Mouse (Mus musculus) stomach, postnatal 0 days (tissue): ENCODE results near the gene Fam92b. TPM values are rescaled to one million over a fixed set of nuclear protein-coding genes. Genes with fewer than 3 reads are reported as not detected.
A peak's percentile ranks its signal among the peaks of the same experiment; 100 is the strongest.

Experiments used
- ATAC-seq: fragments of 200-750 bp; cut with Nextera tagmentation; 2 replicates; pipeline ENCODE4 v1.8.0; 2017; ENCODE audit not compliant: low FRiP score, low TSS enrichment
- DNase-seq: peaks from one replicate; pipeline ENCODE4 v3.0.0-alpha.2; 2016; ENCODE audit warnings: low spot score
- H3K27ac ChIP-seq: fragments of 300-500 bp; sonication (generic); replicated peaks from 2 replicates; pipeline ENCODE4 v1.5.1; 2014; ENCODE audit warnings: mild to moderate bottlenecking, control low read depth
- H3K27me3 ChIP-seq: fragments of 300-500 bp; sonication (generic); 2 replicates; pipeline ENCODE4 v1.6.1; 2014; ENCODE audit warnings: low read length; ENCODE audit not compliant: control insufficient read depth, insufficient read depth
- H3K36me3 ChIP-seq: fragments of 300-500 bp; sonication (generic); 2 replicates; pipeline ENCODE4 v1.6.1; 2014; ENCODE audit warnings: low read length, mixed read lengths; ENCODE audit not compliant: control insufficient read depth, insufficient read depth
- H3K4me1 ChIP-seq: fragments of 300-500 bp; sonication (generic); replicated peaks from 2 replicates; pipeline ENCODE4 v1.6.1; 2014; ENCODE audit warnings: antibody characterized with exemption; ENCODE audit not compliant: control insufficient read depth, insufficient read depth
- H3K4me2 ChIP-seq: fragments of 300-500 bp; sonication (generic); replicated peaks from 2 replicates; pipeline ENCODE4 v1.6.1; 2014; ENCODE audit warnings: low read depth, mild to moderate bottlenecking, control low read depth, moderate library complexity
- H3K4me3 ChIP-seq: fragments of 300-500 bp; sonication (generic); 2 replicates; pipeline ENCODE4 v1.5.1; 2014; ENCODE audit warnings: low read depth, low read length, control low read depth
- H3K9ac ChIP-seq: fragments of 300-500 bp; sonication (generic); 2 replicates; pipeline ENCODE4 v1.6.1; 2014; ENCODE audit warnings: mild to moderate bottlenecking, low read length, control low read depth, mixed read lengths
- H3K9me3 ChIP-seq: fragments of 300-500 bp; sonication (generic); 2 replicates; pipeline ENCODE4 v1.6.1; 2016; ENCODE audit warnings: low read length; ENCODE audit not compliant: control insufficient read depth
- CTCF ChIP-seq: IDR thresholded peaks from 2 replicates; pipeline ENCODE4 v1.5.1; 2016; ENCODE audit warnings: antibody characterized with exemption, low read depth, mild to moderate bottlenecking, moderate library complexity
- EP300 ChIP-seq: optimal IDR thresholded peaks from 2 replicates; pipeline ENCODE3; 2016; ENCODE audit warnings: antibody characterized with exemption
- WGBS: fragments of 180-500 bp; shearing (Covaris S2); extraction: QIAGEN DNeasy Blood & Tissue Kit; methylation state at CpG from one replicate; pipeline ENCODE4 v1.1.7; 2014; 5-methylcytosine and 5-hydroxymethylcytosine counted together
- polyA plus RNA-seq: library from polyadenylated mRNA; unstranded; fragments of >200 nt; fragmentation: Nextera tagmentation; extraction: Ambion mirVana; gene quantifications from 2 replicates; pipeline ENCODE4 v1.2.1, GENCODE M21; 2015

Fam92b gene
- 0.18 and 0.33 TPM in 2 replicates for polyA plus RNA-seq

GRCm38 (mm10) chr8:120177318-120178123, at the start of gene Fam92b:
Gene Fam92b (minus strand): TSS chr8:120177466.
- TF ChIP-seq CTCF (no peak), EP300 (no peak)
- Histone ChIP-seq H3K4me2 (peak within 1 kb of the TSS; percentile 1; the same call in 1 of the 2 replicates), H3K9ac (no peak within 1 kb of the TSS), H3K27ac (peak within 1 kb of the TSS; percentile 35; the same call in 1 of the 2 replicates), H3K9me3 (no peaks in the 10 kb centered on the region), H3K36me3 (no peaks in the 10 kb centered on the region), H3K27me3 (no peaks in the 10 kb centered on the region), H3K4me3 (no peak within 1 kb of the TSS), H3K4me1 (peaks cover 2% of the 10 kb centered on the region; the same call in 1 of the 2 replicates)
- DNase-seq (peak; percentile 63), ATAC-seq (peak; percentile 66)
- 1% methylated on average over 21 of the region's 26 CpGs for WGBS

GRCm38 (mm10) chr8:120225421-120226151, 48.3 kb upstream of the Fam92b start:
- H3K9ac ChIP-seq, result no peak overlapping the region
- TF ChIP-seq CTCF, result no peak
- no peak for TF ChIP-seq EP300
- DNase-seq, result no peak

GRCm38 (mm10) chr8:120224521-120225420, 47.5 kb upstream of the Fam92b start:
- no peaks in the 10 kb centered on the region for H3K9me3 ChIP-seq
- TF ChIP-seq EP300 (no peak), CTCF (no peak)
- H3K9ac ChIP-seq, result no peak overlapping the region
- no peak overlapping the region for H3K27ac ChIP-seq
- no peaks in the 10 kb centered on the region for H3K27me3 ChIP-seq
- DNase-seq (no peak), ATAC-seq (no peak)
- H3K4me1 ChIP-seq, result peaks cover 5% of the 10 kb centered on the region
- no peaks in the 10 kb centered on the region for H3K36me3 ChIP-seq
- H3K4me3 ChIP-seq, result no peak overlapping the region
- 53% methylated on average over 11 of the region's 11 CpGs for WGBS
- no peak overlapping the region for H3K4me2 ChIP-seq

More at GRCm38 (mm10) chr8:120225421-120226151, 48.3 kb upstream of the Fam92b start:
- Histone ChIP-seq H3K27me3 (no peaks in the 10 kb centered on the region), H3K27ac (no peak overlapping the region), H3K36me3 (no peaks in the 10 kb centered on the region), H3K4me2 (no peak overlapping the region), H3K9me3 (no peaks in the 10 kb centered on the region), H3K4me1 (peaks cover 9% of the 10 kb centered on the region), H3K4me3 (no peak overlapping the region)
- 50% methylated on average over 10 of the region's 10 CpGs for WGBS
- ATAC-seq, result no peak

GRCm38 (mm10) chr8:120222548-120222947, 45.3 kb upstream of the Fam92b start:
- Histone ChIP-seq H3K27ac (no peak overlapping the region), H3K4me2 (no peak overlapping the region), H3K9ac (no peak overlapping the region), H3K4me3 (no peak overlapping the region), H3K9me3 (no peaks in the 10 kb centered on the region), H3K4me1 (no peaks in the 10 kb centered on the region), H3K27me3 (no peaks in the 10 kb centered on the region), H3K36me3 (no peaks in the 10 kb centered on the region)
- ATAC-seq, result no peak
- TF ChIP-seq CTCF (no peak), EP300 (no peak)
- 42% methylated on average over 11 of the region's 11 CpGs for WGBS
- no peak for DNase-seq
